Mouse (Mus musculus) left cerebral cortex, adult 2 months (tissue): ENCODE measurements around the gene Ube2r2. TPM values are rescaled to one million over a fixed set of nuclear protein-coding genes. Genes with fewer than 3 reads are reported as not detected.

ENCODE experiments used
- DNase-seq, 2 experiments: peaks; one replicate each; pipeline ENCODE4 v3.0.0; 2021 to 2022; ENCODE audit warnings: low spot score in 2 of 2, mixed read lengths in 1 of 2; ENCODE audit errors: extremely low spot score in 1 of 2
- H3K27ac ChIP-seq: fragments of 200-600 bp; 2 replicates; pipeline ENCODE4 v1.8.1; 2022
- H3K4me3 ChIP-seq: fragments of 200-600 bp; 2 replicates; pipeline ENCODE4 v1.8.1; 2022
- CTCF ChIP-seq: fragments of 200-600 bp; IDR thresholded peaks from 2 replicates; pipeline ENCODE4 v1.8.1; 2022; ENCODE audit warnings: antibody characterized with exemption, mild to moderate bottlenecking, moderate library complexity
- intact Hi-C: fragments of 180-260 bp; cut with DNase I; formaldehyde crosslinking; loops from one replicate; pipeline ENCODE4 v1.15.1; 2025
- total RNA-seq, 2 experiments: library from RNA; stranded (reverse); gene quantifications; 2 replicates each; pipeline ENCODE4 v1.2.3; 2021

Ube2r2 gene
- total RNA-seq, 2 experiments from 2014 or later, result 78.8 to 80.9 TPM

DNA sequence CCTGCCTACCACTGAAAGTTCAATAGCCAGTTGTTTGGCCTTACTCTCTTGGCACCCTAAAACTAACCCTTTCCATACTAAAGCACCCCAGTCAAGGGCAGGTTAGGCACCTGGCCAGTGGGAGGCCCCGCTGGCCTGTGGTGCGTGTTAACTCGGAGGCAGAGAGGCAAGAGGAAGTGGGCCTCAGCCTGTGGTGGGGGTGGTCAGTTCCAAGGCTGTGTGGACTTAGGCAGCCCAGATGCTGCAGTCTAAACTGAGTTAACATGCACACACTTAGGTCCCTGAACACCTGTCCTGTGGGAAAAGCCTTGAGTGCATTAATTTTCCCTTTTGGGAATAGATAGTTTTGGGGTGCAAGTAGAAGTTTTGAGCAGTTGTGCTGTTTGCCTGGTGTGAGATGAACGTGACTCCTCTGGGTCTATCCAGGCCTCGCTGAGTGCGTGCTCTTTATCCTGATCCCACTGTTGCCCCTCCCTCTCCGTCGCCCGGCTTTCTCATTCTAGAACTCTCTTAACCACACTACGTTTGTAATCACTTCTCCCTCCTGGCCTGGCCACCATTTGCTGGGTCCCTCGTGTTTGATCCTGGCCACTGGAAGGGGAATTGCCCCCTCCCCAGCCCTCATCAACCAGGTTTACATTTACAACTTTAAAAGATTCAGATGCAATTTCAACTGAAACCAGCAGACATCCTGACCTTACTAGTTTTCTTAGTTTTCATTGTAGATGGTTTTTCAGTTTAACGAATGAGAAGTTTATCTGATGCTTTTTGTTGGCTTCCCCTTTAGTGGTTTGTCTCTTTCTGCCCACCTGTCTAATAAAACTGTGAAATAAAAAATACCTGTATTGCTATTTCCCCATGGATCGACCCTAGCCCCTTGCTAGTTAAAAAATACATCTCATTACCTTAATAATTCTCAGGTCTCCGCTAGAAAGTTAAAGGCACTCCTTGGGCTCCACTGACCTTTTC, 57.3 kb downstream of the Ube2r2 start:
- Histone ChIP-seq H3K4me3 (no peak overlapping the region), H3K27ac (no peak overlapping the region)
- intact Hi-C loops, result no loop called here

DNA sequence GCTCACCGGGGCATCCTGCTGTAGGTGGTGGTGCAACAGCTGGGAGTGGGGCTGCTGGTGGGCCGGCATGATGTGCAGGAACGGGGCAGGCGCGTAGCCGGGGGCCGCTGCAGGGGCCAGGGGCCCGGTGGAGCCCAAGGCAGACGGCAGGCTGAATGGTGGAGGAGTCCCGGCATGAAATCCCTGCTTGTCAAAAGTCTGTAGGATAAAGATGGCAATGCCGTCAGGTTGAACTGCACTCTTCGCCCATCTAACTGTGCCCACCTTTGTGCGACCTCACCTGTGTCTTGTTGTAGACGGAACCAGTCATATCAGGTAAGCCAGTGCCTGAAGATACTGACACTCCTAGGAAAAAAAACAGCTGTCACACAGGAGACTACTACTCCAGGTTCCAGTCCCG, 59.8 kb downstream of the Ube2r2 start:
- intact Hi-C loops, result no loop called here
- H3K27ac ChIP-seq, result no peak overlapping the region
- TF ChIP-seq CTCF, result no peak
- H3K4me3 ChIP-seq, result no peak overlapping the region
- DNase-seq, result no peak

More for the DNA sequence above, 57.3 kb downstream of the Ube2r2 start:
- TF ChIP-seq CTCF, result no peak
- DNase-seq, result no peak

DNA sequence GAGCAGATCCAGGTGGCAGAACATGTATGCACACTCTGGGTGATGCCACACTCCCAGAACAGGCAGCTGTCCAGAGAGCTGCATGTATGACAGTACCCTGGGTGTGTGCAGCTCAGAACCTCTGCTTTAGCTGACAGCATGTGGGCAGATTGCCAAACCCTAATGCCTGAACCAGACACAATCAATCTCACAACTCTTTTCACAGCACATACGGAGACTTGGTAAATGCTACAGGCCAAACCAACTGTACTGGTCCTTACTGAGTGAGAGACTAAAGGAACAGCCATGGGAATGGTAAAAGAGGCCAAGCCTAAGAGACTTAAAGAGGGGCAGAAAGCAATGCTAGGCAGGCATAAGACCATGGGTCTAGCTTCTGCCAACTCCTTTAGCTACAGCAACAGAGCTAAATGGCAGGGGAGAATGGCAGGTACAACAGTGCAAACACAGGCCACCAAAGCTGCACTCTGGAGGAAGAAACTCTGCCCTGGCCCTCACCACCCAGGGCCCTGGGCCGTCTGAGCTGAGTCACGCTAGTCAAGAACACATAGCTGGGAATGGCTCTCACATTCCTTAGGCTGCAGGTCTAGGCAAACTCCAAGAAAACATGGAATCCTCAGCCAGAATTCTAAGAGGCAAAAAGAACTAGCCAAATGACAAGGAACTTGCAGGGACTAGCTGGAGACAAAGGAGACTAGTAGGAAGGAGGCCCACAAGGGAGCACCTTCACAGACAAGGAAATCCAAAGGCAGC, 61.5 kb downstream of the Ube2r2 start:
- no peak for DNase-seq
- no peak for TF ChIP-seq CTCF
- H3K27ac ChIP-seq, result no peak overlapping the region

DNA sequence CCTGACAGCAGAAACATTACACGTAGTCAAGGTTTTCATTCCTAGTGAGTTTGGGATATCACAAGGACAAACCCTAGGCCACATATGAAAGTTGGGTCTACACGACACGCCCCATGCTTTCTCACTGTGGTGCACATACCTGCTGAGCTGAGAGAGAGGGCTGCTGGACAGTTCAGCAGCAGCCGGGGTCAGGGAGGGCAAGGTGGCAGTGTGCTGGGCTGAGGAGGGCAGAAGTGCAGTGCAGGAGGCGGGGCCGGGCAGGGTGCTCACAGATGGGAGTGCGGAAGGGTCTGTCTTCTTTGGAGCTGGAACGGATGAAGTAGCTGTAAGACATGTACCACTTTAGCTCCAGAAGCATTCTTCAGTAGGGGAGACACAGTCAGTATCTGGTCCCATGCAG, 66.6 kb downstream of the Ube2r2 start:
- H3K4me3 ChIP-seq, result no peak overlapping the region
- DNase-seq, result no peak
- TF ChIP-seq CTCF, result no peak
- no peak overlapping the region for H3K27ac ChIP-seq
- intact Hi-C loops, result no loop called here

More for the DNA sequence above, 61.5 kb downstream of the Ube2r2 start:
- no peak overlapping the region for H3K4me3 ChIP-seq
- intact Hi-C loops, result no loop called here

DNA sequence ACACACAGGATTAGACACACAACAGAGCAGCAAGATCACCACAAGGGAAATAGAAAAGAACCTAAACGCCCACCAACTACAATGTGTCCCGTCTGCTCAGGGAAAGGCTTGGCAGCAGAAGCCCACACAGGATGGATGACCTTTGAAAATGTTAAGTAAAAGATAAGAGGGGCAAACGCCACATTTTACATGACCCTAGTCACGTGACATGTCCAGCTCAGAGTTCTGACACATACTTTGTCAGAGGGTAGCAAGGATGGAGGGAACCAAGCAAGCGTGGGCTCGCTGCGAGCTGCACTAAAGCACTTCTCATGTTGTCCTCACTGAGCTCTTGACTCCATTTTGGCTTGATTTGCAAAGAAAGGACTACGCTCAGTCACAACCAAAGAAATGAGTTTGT, 70.2 kb downstream of the Ube2r2 start:
- no peak for DNase-seq
- intact Hi-C loops, result no loop called here
- TF ChIP-seq CTCF, result no peak
- no peak overlapping the region for H3K4me3 ChIP-seq
- no peak overlapping the region for H3K27ac ChIP-seq

DNA sequence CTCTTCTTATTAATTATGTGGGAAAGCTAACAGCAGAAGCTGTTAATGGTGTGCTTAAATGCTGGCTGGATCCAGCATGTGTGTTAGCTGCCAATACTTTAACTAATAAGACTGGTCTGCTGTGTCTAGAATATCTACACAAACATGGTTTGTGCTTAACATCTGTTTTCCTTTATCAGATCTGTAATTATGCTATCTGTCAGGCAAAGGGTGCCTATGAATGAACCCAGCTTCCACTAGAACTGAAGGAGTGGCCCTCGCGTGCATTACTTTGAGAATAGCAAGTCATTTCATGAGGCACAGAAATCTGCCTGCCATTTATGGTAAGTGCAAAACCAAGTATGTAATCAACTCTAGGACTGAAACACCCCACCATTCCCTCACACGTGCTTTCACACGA, 72.5 kb downstream of the Ube2r2 start:
- no peak overlapping the region for H3K4me3 ChIP-seq
- TF ChIP-seq CTCF, result no peak
- DNase-seq, result no peak
- intact Hi-C loops, result no loop called here
- no peak overlapping the region for H3K27ac ChIP-seq

DNA sequence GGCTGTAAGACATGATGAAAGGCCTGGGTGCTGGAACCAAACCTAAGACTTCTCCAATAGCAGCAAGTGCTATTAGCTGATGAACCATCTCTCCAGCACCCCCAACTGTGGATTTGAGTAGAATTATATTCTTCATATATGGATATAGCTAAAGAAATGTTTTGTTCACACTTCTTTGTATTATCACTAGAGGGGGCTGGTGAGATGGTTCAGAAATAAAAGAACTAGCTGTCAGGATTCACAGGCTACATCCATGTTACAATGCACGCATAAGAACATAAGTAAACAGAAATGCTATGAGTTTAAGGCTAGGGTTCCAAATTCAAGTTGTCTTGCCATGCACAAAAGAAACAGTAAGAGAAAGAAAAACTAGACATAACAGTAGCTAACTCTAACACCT, 89.9 kb downstream of the Ube2r2 start:
- no peak for DNase-seq
- intact Hi-C loops, result loop anchor here (5.0 kb wide), 2 partner anchors 62 to 173 kb away; no protein-coding TSS in a partner anchor
- Histone ChIP-seq H3K4me3 (no peak overlapping the region), H3K27ac (no peak overlapping the region)
- peak; percentile 53 for TF ChIP-seq CTCF

DNA sequence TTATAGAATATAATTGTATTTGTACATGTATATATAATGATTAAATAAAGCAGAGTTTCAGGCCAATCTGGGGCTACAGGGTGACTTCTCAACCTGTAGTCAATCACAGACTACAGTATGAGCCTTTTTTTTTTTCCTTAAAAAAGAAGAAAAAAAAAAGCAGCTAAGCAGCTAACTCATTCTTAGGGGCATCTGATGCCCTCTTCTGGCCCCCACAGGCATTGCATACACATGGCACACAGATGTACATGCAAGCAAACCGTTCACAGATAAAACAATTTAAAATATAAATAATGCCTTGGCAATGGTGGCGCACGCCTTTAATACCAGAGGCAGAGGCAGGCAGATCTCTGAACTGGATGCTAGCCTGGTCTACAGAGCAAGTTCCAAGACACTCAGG, 90.8 kb downstream of the Ube2r2 start:
- DNase-seq, result peak; percentile 34 to 37
- Histone ChIP-seq H3K4me3 (no peak overlapping the region), H3K27ac (no peak overlapping the region)
- peak; percentile 81 for TF ChIP-seq CTCF
- intact Hi-C loops, result loop anchor here (2.0 to 5.0 kb wide), 3 partner anchors 61 to 174 kb away; no protein-coding TSS in a partner anchor

DNA sequence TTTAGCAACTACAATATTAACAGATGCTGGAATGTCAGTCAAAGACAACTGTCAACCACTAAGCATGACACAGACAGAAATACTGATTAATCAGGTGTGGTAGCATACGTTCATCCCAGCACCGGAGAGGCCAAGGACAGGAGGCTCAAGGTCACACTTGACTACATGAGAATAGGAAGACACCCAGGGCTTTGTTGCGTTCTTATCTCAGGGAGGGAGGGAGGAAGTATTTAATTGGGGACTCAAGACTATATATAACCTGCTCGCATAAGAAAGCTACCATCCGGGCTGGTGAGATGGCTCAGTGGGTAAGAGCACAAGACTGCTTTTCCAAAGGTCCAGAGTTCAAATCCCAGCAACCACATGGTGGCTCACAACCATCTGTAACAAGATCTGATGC, 100.1 kb downstream of the Ube2r2 start:
- DNase-seq, result no peak
- no peak overlapping the region for H3K4me3 ChIP-seq
- H3K27ac ChIP-seq, result no peak overlapping the region
- intact Hi-C loops, result no loop called here
- TF ChIP-seq CTCF, result no peak

DNA sequence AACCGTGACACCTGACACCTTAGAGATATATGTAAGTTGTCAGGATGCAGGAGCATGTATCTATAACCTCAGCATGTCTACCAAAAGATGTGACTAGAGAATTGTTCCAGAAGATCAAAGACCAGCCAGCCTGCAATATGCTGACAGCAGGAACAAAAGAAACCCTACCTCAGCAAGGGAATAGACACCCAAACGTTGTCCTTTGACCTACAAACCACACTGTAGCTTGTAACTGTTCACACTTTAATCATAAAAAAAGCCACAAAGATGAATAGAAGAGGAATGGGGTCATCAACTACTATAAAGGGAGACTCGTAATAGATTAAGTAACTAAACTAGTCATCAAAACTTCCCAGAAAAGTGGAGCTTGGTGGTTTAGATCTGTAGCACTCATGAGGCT, 105.4 kb downstream of the Ube2r2 start:
- no peak for TF ChIP-seq CTCF
- H3K4me3 ChIP-seq, result no peak overlapping the region
- no peak overlapping the region for H3K27ac ChIP-seq
- DNase-seq, result no peak
- intact Hi-C loops, result no loop called here

Other genes with a start within 250 kb of the Ube2r2 start
- gene Spink4, start 215.7 kb upstream of the Ube2r2 start, total RNA-seq, result not detected
- 100 to 1,000 TPM; 164 to 181 TPM for gene Bag1, start 187.4 kb upstream of the Ube2r2 start, total RNA-seq
- 10 to 100 TPM; 79.0 to 79.7 TPM for gene Chmp5, start 187.3 kb upstream of the Ube2r2 start, total RNA-seq
- gene Nfx1, start 164.8 kb upstream of the Ube2r2 start, total RNA-seq, result 10 to 100 TPM; 69.2 to 76.6 TPM
- not detected for gene Aqp7, start 87.6 kb upstream of the Ube2r2 start, total RNA-seq
- not detected for gene Aqp3, start 37.6 kb upstream of the Ube2r2 start, total RNA-seq
- 10 to 100 TPM; 91.4 to 97.4 TPM for gene Nol6, start 11.3 kb upstream of the Ube2r2 start, total RNA-seq
- 10 to 100 TPM; 39.4 to 42.2 TPM for gene Ubap2, start 139.4 kb downstream of the Ube2r2 start, total RNA-seq
- 10 to 100 TPM; 39.9 to 42.4 TPM for gene Dcaf12, start 179.1 kb downstream of the Ube2r2 start, total RNA-seq
- gene Ubap1, start 213.3 kb downstream of the Ube2r2 start, total RNA-seq, result 10 to 100 TPM; 47.7 to 49.0 TPM